Mouse (Mus musculus) ZHBTc4 (cell line): Measurements from ENCODE around the gene Rph3al.

Experiments
- DNase-seq: peaks from one replicate; pipeline ENCODE4 v3.0.0-alpha.2; 2011; ENCODE audit warnings: low read depth, low spot score

Gene Rph3al

GRCm38 (mm10) chr11:75906556-75906955 is 31.7 kb downstream of the Rph3al start:
- DNase-seq, result peak; percentile 22

DNA sequence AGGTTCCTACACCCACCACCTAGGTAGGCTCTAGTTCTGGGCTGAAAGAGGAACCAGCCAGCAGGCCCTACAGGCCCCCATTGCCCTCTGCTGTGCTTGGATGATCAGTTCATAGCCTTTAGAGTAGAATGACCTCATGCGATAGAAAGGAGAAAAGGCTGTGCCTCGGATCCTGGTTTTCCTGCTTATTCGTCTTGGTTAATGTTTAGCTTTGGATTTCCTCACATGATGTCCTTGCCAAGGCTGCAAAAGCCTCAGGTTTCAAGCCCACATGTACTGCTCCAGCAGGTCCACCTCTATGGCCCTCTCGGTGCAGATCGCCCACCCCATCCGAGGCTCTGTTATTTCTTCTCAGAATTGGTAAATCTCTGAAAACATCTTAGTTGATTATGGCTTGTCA is 33.2 kb downstream of the Rph3al start:
- no peak for DNase-seq

DNA sequence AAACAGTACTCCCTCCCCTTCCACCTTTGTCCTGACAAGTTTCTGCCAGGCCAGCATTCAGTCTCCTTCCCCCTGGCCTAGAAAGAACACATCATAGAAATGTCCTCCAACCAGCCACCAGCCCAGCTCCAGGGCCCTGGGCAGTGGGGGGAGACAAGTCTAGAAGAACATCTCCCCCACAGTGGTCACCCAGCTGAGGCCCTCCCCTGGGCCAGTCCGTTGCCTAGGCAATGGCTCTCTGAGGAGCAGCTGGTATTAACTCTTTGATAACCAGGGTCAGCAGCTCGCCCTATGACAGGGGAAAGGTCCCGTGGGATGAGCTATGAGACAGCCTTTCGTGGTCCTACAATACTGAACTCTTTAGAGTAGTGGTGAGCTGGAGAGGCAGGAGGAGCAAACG is 33.7 kb downstream of the Rph3al start:
- DNase-seq, result no peak

- peak; percentile 82 for DNase-seq
These were observed 34.7 kb downstream of the Rph3al start for GRCm38 (mm10) chr11:75903486-75903885.

GRCm38 (mm10) chr11:75901339-75901738 is 36.9 kb downstream of the Rph3al start:
- DNase-seq, result no peak

- no peak for DNase-seq
These were observed 38.6 kb downstream of the Rph3al start for GRCm38 (mm10) chr11:75899676-75900075.

DNA sequence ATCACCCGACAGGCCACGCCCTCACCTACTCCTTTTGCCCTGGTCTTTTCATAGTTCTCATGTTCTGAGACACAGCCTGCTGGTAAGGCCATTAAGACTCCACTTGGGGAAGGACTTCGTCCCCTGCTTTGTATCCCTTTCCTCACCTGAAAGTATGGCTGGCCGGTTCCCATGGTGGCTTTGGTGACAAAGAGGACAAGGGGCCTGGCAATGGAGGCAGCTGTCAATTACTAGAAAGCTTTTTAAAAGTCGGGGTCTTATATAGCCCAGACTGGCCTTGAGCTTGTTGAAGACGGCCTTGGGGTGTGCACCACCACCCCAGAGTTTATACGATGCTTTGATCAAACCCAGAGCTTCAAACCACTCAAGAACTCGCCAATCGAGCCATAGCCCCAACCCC is 39.7 kb downstream of the Rph3al start:
- DNase-seq, result no peak

DNA sequence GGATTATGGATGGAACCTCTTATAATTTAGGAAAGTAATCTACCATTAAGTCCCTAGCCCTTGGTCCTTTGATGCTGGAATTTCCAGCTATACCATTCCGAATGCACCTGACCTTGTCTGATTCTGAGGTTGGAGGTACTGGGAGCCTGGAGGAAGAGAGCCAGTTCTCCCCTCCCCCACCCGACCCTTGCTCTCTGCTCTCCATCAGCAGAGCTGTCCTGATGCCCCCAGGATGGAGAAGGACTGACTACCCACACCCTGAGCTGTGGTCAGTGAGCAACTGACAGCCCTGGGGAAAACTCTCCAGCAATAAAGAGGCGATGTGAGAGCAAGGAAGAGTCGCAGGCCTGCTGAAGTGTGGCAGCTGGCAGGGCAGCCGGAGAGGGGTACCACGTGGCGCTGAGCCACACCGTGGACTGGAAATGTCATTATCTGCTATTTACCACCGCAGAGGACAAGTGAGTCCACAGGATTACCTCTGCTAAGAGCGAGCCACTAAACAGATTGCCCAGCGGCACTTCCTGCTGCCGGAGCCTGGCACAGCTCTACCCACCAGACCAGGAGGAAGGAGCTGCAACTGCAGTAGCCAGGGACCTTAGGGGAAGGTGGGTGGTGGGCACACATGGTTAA is 43.3 kb downstream of the Rph3al start:
- no peak for DNase-seq

- DNase-seq, result no peak
These were observed 44.3 kb downstream of the Rph3al start for GRCm38 (mm10) chr11:75893956-75894355.

DNA sequence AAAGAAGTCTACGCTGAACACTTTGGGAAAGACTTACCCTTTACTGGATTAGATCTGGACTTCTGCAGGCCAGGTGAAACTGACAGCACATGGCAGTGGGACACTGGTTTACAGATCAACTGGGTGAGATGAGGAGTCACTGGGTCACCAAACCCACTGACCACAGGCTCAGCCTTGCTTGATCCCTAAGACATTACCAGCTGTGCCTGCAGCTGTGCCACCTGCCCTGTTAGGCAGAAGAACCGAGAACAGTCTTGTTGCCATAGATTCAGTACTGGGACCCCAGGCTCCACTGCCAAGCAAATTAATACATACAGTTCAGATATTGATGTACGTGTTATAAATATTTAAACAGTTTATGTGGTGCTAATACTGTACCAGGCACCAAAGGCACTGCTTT is 50.9 kb downstream of the Rph3al start:
- no peak for DNase-seq

- no peak for DNase-seq
These were observed 57.0 kb downstream of the Rph3al start for GRCm38 (mm10) chr11:75881234-75881633.

- DNase-seq, result no peak
These were observed 58.2 kb downstream of the Rph3al start for GRCm38 (mm10) chr11:75880064-75880463.

DNA sequence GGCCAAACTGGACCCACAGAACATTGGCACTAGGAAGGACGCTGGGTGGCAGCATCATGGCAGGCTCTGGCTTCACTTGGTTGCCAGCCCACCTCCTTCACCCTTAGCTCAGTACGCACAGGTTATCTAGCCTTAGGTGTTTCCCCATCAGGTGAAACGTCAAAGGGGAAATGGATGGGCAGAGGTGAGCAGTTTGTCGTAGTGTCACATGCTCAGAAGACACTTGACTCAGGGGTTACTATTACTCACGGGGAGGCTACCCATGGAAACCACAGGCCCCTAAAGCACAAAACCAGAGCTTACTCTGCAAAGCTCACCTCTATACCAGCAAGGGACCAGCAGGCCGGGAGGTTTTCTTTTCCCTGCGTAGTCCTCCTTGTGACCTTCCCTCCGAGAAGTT is 59.8 kb downstream of the Rph3al start:
- DNase-seq, result no peak

DNA sequence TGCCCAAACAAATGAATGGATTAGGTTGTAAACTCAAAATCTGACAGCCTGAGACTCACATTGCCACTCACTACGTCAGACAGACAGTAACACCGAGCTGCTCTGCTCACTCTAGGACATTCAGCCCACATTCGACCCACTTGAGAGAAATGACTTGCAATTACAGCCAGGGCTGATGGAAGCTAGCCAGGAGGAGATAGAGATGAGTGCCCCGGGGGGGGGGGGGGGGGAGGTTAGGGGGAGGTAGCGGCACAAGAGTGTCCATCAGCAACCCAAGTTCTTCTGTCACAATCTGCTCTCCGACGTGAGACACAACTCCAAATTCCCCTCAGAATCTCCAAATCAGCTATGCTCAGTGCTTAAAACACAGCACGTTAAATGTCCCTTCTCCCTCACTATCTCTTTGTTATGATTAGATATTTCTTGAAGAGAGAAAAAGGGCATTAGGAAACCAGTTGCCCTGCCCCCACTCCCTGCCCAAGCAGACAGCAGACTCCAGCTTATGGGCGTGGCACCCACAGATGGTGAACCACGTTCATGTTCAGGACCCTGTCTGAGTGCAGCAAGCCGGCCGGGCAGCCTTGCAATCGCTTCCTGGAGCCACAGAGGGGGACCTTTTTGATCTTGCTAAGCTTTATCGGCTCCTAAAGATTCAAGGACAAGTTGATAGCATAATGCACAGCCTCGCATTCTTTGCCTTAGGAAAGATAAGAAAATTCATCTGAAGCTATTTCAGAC is 62.0 kb downstream of the Rph3al start:
- DNase-seq, result peak; percentile 43

DNA sequence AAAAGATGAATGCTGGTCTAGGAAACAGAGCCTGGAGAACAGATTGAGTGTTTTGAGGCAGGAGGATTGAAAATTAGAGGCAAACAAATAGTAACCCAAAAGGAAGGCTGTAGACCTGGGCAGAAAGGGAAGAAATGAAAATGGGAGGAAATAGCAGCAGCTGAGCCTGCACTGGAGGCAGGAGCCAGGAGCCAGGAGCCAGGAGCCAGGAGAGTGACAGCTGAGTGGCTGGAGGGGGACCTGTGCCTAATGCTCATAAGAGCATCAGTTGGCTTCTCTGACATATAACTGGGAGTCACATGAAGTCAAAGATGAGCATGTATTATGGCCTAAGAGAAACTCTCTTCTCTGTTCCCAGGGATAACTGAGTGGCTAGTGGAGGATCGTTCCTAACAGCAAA is 66.5 kb downstream of the Rph3al start:
- DNase-seq, result no peak

GRCm38 (mm10) chr11:75870947-75871346 is 67.3 kb downstream of the Rph3al start:
- no peak for DNase-seq

DNA sequence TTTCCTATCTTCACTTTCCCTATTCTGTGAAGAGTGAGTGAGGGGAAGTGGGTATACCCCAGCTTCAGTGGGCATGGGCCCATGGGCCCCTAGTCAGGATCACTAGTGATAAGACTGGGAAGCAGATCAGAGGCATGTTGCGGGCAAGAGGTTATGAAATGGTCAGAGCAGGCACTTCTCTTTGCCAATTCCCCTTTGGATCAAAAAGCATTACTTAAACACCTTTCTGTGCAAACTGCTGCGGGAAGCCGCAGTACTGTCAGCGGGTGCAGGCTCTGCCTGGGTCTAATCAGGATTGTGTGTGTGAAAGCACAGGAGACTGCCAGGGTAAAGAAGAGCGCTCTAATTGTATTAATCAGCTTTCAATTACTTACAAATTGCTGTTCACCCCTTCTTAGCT is 67.8 kb downstream of the Rph3al start:
- DNase-seq, result no peak

DNA sequence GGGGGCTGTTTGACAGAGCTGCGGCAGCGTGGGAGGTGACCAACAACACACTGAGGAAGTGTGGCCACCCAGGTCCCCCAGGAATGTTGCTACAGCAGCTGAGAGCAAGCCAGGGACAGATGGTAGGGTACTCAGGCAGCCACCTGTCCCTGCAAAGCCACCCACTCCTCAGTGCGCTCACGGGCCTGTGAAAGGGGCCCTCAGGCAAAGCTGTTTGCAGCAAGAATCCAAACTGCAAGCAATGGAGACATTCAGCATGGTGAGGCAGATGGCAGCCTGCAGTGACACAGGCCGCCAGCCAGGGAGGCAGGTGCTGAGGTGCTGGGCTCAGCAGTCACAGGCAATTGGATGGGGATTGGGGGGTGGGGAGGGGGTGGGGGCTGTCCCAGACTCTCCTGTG is 68.3 kb downstream of the Rph3al start:
- no peak for DNase-seq

DNA sequence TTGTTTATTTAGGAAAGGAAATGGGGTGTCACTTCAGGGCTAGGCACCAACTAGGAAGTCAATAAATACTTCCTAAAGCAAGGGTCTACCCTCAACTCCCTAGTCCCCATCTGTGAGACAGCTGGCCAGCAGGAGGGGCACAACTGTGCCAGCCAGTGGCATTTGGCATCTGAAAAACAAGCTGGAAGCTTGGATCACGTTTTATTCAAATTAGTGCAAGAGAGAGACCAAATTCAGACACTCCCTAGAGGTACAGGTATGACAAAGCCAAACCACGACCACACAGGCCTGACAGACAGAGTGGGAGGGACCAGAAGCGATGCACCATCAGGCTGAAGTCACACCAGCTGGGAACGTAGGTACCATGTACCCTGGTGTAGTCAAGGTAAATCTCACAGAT is 71.4 kb downstream of the Rph3al start:
- no peak for DNase-seq

DNA sequence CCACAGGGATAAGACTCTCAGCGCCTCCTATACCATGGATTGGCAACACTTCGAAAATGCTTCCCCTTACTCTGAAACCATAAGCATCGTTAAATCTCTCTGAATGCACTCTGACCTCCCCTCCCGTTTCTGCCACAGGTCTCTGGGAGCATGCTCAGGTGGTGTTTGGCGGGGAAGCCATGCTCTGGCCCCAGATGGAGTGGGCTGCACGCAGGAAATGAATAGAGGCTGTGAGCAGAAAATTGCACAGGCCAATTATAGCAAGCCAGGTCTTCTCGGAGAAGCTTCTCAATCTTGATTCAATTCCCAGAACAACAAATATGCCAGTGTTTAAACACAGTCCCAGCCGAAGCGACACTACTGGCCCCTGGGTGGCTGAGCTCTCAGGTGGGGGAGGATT is 72.4 kb downstream of the Rph3al start:
- DNase-seq, result no peak

DNA sequence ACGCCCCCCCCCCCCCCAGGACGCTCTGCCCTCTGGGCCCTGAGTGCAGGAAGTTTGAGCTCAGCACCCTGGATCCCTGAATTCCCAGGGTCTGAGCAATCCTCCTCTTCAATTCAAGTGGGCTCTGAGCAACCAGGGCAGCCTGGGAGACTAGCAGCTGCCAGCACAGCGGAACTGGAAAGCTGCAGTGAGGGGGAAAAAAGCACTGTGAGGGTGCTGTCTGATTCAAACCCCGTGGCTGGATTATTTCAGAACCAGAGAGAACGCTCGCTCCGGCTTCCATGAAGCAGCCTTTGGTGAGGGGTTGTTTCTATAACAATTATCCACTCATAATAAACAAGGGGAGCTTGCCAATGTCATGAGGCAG is 73.0 kb downstream of the Rph3al start:
- DNase-seq, result no peak

DNA sequence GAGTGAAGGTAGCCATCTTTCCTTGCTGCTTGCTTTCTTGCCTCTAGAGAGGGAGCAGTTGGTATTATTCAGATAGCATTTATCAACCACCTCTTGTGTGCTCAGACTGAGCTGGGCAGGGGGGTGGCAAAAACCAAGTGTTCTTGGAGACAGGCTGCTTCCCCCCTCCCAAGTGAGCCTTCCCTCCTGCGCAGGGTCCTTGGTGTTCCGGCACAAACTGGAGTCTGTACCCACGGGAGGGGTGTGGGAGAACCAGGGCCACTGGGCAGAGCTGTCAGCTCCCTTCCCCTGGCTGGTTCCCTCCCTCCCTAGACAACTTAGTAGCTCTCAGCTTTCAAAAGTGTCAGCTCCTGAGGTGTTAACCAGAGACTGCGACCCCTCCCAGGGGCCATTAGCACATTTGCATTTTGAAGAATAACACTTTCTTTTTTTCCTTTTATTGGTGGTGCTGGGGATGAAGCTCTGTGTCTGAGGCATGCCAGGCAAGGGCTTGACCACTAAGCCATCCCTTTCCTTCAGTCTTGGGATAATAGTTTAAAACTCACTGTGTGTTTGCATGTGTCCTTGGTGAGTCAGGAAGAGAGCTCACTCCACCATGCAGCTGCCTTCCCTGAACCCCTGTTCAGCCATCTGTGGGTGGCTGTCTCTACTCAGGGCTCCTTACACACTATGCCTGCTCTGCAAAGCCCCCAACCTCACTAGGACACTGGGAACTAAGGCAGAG is 73.5 kb downstream of the Rph3al start:
- DNase-seq, result peak; percentile 14

GRCm38 (mm10) chr11:75862466-75862865 is 75.8 kb downstream of the Rph3al start:
- DNase-seq, result no peak
